Mouse (Mus musculus): ENCODE measurements at regions not wholly inside any gene's neighbourhood (a gene's known extent, or its start where the extent isn't known, plus 50 kb on each side); places are given as distances from the start of the nearest gene placed in this dataset.

GRCm38 (mm10) chr13:101538110-101538509, 229.9 kb downstream of the Pik3r1 start:
- WGBS: 72% methylated on average over 1 of the region's 1 CpGs
- no peak for ATAC-seq
- H3K27me3 ChIP-seq (replicated peaks; ENCODE audit: control insufficient read depth, insufficient read depth, low read length): no peaks in the 10 kb centered on the region
- H3K4me3 ChIP-seq (ENCODE audit: low read depth, low read length): no peak overlapping the region
- no peak for TF ChIP-seq CTCF (IDR thresholded peaks at IDR 0.05; ENCODE audit: low read depth)
- no peak overlapping the region for H3K4me2 ChIP-seq (replicated peaks; ENCODE audit: low read depth)
- H3K9ac ChIP-seq (ENCODE audit: low read depth, low read length): no peak overlapping the region
- no peaks in the 10 kb centered on the region for H3K9me3 ChIP-seq (ENCODE audit: control insufficient read depth)
- no peak overlapping the region for H3K27ac ChIP-seq (ENCODE audit: low read depth, low read length)
- no peaks in the 10 kb centered on the region for H3K36me3 ChIP-seq (ENCODE audit: control insufficient read depth, insufficient read depth)
- no peaks in the 10 kb centered on the region for H3K4me1 ChIP-seq (replicated peaks; ENCODE audit: control insufficient read depth, insufficient read depth, low read length)

DNA sequence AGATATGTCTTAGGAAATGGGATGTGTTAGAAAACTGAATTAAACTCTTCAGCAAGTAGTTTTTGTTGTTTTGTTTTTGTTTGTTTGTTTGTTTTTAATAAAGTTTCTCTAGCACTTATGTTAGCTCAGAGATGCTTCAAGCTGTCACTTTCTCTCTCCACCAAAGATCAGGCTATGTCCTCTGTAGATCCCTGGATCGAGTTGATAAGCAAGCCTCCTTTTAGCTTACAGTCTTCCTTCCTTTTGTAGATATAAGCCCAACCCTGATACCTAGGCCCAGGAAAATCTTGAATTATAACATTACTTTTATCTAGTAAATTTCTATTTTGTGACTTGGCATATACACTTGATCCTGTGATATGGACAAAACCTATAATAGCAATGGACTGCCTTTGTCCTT, 232.0 kb downstream of the Pik3r1 start:
- Histone ChIP-seq H3K9ac (ENCODE audit: low read depth, low read length) (no peak overlapping the region), H3K4me3 (ENCODE audit: low read depth, low read length) (no peak overlapping the region), H3K9me3 (ENCODE audit: control insufficient read depth) (no peaks in the 10 kb centered on the region), H3K27me3 (replicated peaks; ENCODE audit: control insufficient read depth, insufficient read depth, low read length) (no peaks in the 10 kb centered on the region), H3K4me2 (replicated peaks; ENCODE audit: low read depth) (no peak overlapping the region), H3K36me3 (ENCODE audit: control insufficient read depth, insufficient read depth) (no peaks in the 10 kb centered on the region), H3K27ac (ENCODE audit: low read depth, low read length) (no peak overlapping the region), H3K4me1 (replicated peaks; ENCODE audit: control insufficient read depth, insufficient read depth, low read length) (no peaks in the 10 kb centered on the region)
- no peak for TF ChIP-seq CTCF (IDR thresholded peaks at IDR 0.05; ENCODE audit: low read depth)
- ATAC-seq: no peak
- WGBS: 86% methylated on average over 1 of the region's 1 CpGs

DNA sequence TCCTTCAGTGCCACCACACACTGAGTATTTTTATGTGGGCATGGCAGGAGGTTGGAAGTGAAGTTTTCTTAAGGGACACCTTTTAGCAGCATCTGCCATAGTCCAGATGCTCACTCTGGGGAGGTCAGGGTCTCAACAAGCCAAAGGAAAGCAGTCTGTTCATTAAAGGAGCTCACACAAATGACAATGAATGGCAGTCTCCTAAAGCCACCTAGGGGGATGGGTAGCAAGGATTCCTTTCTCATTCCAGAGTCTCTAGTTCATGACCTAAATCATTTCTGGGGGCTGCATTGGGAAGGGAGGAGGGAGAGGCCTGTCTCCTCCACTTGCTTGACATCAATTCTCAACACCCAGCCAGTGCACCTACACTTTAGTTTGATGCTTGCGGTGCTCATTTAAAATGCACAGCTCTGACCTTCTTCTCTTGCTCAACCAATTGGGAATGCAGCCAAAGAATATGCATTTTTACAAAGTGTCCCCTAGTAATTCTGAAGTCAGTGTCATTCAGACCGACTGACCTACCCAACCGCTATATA, 232.6 kb downstream of the Pik3r1 start:
- ATAC-seq: no peak
- Histone ChIP-seq H3K9me3 (ENCODE audit: control insufficient read depth) (no peaks in the 10 kb centered on the region), H3K27me3 (replicated peaks; ENCODE audit: control insufficient read depth, insufficient read depth, low read length) (no peaks in the 10 kb centered on the region), H3K4me1 (replicated peaks; ENCODE audit: control insufficient read depth, insufficient read depth, low read length) (no peaks in the 10 kb centered on the region), H3K36me3 (ENCODE audit: control insufficient read depth, insufficient read depth) (no peaks in the 10 kb centered on the region), H3K4me3 (ENCODE audit: low read depth, low read length) (no peak overlapping the region), H3K9ac (ENCODE audit: low read depth, low read length) (no peak overlapping the region), H3K4me2 (replicated peaks; ENCODE audit: low read depth) (no peak overlapping the region), H3K27ac (ENCODE audit: low read depth, low read length) (no peak overlapping the region)
- 92% methylated on average over 3 of the region's 3 CpGs for WGBS
- no peak for TF ChIP-seq CTCF (IDR thresholded peaks at IDR 0.05; ENCODE audit: low read depth)

GRCm38 (mm10) chr13:101534490-101534889, 233.5 kb downstream of the Pik3r1 start:
- H3K27me3 ChIP-seq (replicated peaks; ENCODE audit: control insufficient read depth, insufficient read depth, low read length): no peaks in the 10 kb centered on the region
- no peak overlapping the region for H3K9ac ChIP-seq (ENCODE audit: low read depth, low read length)
- H3K36me3 ChIP-seq (ENCODE audit: control insufficient read depth, insufficient read depth): no peaks in the 10 kb centered on the region
- H3K4me2 ChIP-seq (replicated peaks; ENCODE audit: low read depth): no peak overlapping the region
- H3K4me3 ChIP-seq (ENCODE audit: low read depth, low read length): no peak overlapping the region
- no peaks in the 10 kb centered on the region for H3K9me3 ChIP-seq (ENCODE audit: control insufficient read depth)
- no peak for ATAC-seq
- H3K4me1 ChIP-seq (replicated peaks; ENCODE audit: control insufficient read depth, insufficient read depth, low read length): no peaks in the 10 kb centered on the region
- 66% methylated on average over 6 of the region's 6 CpGs for WGBS
- no peak for TF ChIP-seq CTCF (IDR thresholded peaks at IDR 0.05; ENCODE audit: low read depth)
- H3K27ac ChIP-seq (ENCODE audit: low read depth, low read length): no peak overlapping the region

- H3K27ac ChIP-seq (ENCODE audit: low read depth, low read length): no peak overlapping the region
- 44% methylated on average over 4 of the region's 4 CpGs for WGBS
- H3K4me1 ChIP-seq (replicated peaks; ENCODE audit: control insufficient read depth, insufficient read depth, low read length): no peaks in the 10 kb centered on the region
- H3K36me3 ChIP-seq (ENCODE audit: control insufficient read depth, insufficient read depth): no peaks in the 10 kb centered on the region
- no peak overlapping the region for H3K9ac ChIP-seq (ENCODE audit: low read depth, low read length)
- no peak overlapping the region for H3K4me3 ChIP-seq (ENCODE audit: low read depth, low read length)
- no peaks in the 10 kb centered on the region for H3K27me3 ChIP-seq (replicated peaks; ENCODE audit: control insufficient read depth, insufficient read depth, low read length)
- no peak for TF ChIP-seq CTCF (IDR thresholded peaks at IDR 0.05; ENCODE audit: low read depth)
- no peak overlapping the region for H3K4me2 ChIP-seq (replicated peaks; ENCODE audit: low read depth)
- no peaks in the 10 kb centered on the region for H3K9me3 ChIP-seq (ENCODE audit: control insufficient read depth)
- no peak for ATAC-seq
Observed at GRCm38 (mm10) chr13:101532913-101533312, 235.1 kb downstream of the Pik3r1 start.

DNA sequence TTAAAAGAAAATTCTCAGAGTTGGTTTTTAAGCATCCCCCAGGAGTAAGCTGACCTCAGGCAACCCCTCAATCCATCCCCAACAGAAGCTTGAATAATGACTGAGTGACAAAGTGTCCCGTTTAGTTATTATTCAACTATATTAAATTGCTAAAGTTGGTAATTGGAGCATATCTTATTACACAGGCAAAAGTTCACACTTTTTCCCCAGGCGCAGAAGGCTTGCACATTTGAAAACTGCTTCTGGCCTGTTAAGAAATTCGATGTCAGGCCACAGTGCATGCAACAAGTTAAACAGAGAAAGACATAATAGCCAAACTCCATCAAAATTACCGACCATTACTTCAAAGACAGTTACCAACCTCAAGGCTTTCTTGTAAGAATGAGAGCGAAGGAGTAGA, 240.3 kb downstream of the Pik3r1 start:
- H3K9me3 ChIP-seq (ENCODE audit: control insufficient read depth): no peaks in the 10 kb centered on the region
- H3K36me3 ChIP-seq (ENCODE audit: control insufficient read depth, insufficient read depth): no peaks in the 10 kb centered on the region
- H3K4me1 ChIP-seq (replicated peaks; ENCODE audit: control insufficient read depth, insufficient read depth, low read length): no peaks in the 10 kb centered on the region
- no peak overlapping the region for H3K4me2 ChIP-seq (replicated peaks; ENCODE audit: low read depth)
- no peak overlapping the region for H3K27ac ChIP-seq (ENCODE audit: low read depth, low read length)
- TF ChIP-seq CTCF (IDR thresholded peaks at IDR 0.05; ENCODE audit: low read depth): no peak
- H3K27me3 ChIP-seq (replicated peaks; ENCODE audit: control insufficient read depth, insufficient read depth, low read length): no peaks in the 10 kb centered on the region
- WGBS: 90% methylated on average over 5 of the region's 5 CpGs
- H3K9ac ChIP-seq (ENCODE audit: low read depth, low read length): no peak overlapping the region
- H3K4me3 ChIP-seq (ENCODE audit: low read depth, low read length): no peak overlapping the region
- no peak for ATAC-seq

GRCm38 (mm10) chr13:101524781-101525180, 243.2 kb downstream of the Pik3r1 start:
- no peaks in the 10 kb centered on the region for H3K27me3 ChIP-seq (replicated peaks; ENCODE audit: control insufficient read depth, insufficient read depth, low read length)
- no peak for TF ChIP-seq CTCF (IDR thresholded peaks at IDR 0.05; ENCODE audit: low read depth)
- H3K4me2 ChIP-seq (replicated peaks; ENCODE audit: low read depth): no peak overlapping the region
- no peak for ATAC-seq
- no peaks in the 10 kb centered on the region for H3K36me3 ChIP-seq (ENCODE audit: control insufficient read depth, insufficient read depth)
- no peak overlapping the region for H3K9ac ChIP-seq (ENCODE audit: low read depth, low read length)
- 90% methylated on average over 3 of the region's 3 CpGs for WGBS
- no peaks in the 10 kb centered on the region for H3K9me3 ChIP-seq (ENCODE audit: control insufficient read depth)
- no peak overlapping the region for H3K27ac ChIP-seq (ENCODE audit: low read depth, low read length)
- no peak overlapping the region for H3K4me3 ChIP-seq (ENCODE audit: low read depth, low read length)
- H3K4me1 ChIP-seq (replicated peaks; ENCODE audit: control insufficient read depth, insufficient read depth, low read length): no peaks in the 10 kb centered on the region

Measured in intestine, postnatal 0 days (tissue).